In the genomic region with DNA sequence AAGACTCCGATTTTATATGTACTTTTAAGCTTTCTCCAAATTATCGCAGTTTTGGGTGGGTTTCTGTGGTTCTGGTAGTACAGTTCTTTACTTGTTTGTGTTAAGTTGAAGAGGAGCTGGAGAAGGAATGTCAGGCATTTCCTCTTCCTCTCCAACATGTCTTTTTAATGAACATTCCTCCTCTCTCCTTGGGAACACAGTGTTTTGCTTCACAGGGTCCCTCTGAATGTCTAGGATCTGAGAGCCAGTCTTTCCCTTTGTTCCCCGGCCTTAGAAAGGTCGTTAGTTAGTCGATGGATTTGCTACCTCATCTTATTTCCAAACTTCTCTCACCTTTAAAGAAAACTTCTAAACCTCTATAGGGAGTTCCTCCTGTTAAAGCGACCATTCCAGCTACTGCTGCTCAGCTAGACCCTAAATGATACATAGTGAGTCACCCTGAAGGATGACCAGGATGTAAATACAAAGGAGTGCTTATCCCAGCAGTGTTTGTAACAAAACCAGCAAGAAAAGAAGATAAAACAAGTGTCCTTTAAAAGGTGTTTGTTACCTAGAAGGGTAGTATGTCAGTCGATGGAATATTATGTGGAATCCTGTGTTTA, we compare ENCODE assay signal across 16 mouse cellular contexts. TPM values are rescaled to one million over a fixed set of nuclear protein-coding genes. Genes with fewer than 3 reads are reported as not detected.
DNase-seq lines count a peak whose midpoint lies in the region; ATAC-seq and TF ChIP-seq lines count a peak whose summit lies in the region.
"Had no signal": no experiment of that assay in that cellular context is flagged by ENCODE, and none has a peak within 500 bp of the region (broad histone marks: within the 10 kb centered on the region; RNA-seq: fewer than 3 reads in every experiment).

No protein-coding gene starts in this region.

- no peak overlapping the region for H3K9ac ChIP-seq in heart, postnatal 0 days (replicated peaks; ENCODE audit: low read depth, low read length)

- ATAC-seq in heart, postnatal 0 days (ENCODE audit: insufficient read depth, low read depth): no peak

- no peak for DNase-seq in heart, postnatal 0 days (ENCODE audit: low spot score)
- no peak for DNase-seq in heart, postnatal 25 days (ENCODE audit: low spot score)
- DNase-seq in lung, postnatal 36 days: peak; percentile 27
- DNase-seq in lung, postnatal 4 days: no peak
- DNase-seq in embryonic facial prominence, embryonic 10.5 days (ENCODE audit: low spot score): no peak
- no peak for DNase-seq in left cerebral cortex, postnatal 14 days (ENCODE audit: low spot score in 2 of 2)
- DNase-seq in layer of hippocampus, adult 11-12 months (ENCODE audit: low spot score): no peak
- DNase-seq: cerebellum, postnatal 25 days; liver had no signal

- TF ChIP-seq EP300 in heart, postnatal 0 days (IDR thresholded peaks at IDR 0.05; ENCODE audit: low read depth): no peak

- TF ChIP-seq CTCF in heart, postnatal 0 days (IDR thresholded peaks at IDR 0.05; ENCODE audit: low read depth): no peak

- no peaks in the 10 kb centered on the region for H3K79me2 ChIP-seq in myocyte (ENCODE audit: control insufficient read depth, insufficient read depth)

- TF ChIP-seq POLR2A in myocyte (IDR thresholded peaks at IDR 0.05; ENCODE audit: insufficient read length, low read depth): no peak

- intact Hi-C loops in heart, postnatal 25 days (cut with DNase I): loop anchor here (2.0 to 5.0 kb wide), 2 partner anchors 28 to 159 kb away; no protein-coding TSS in a partner anchor
- intact Hi-C loops in left cerebral cortex, postnatal 14 days (cut with DNase I): no loop called here

- no peaks in the 10 kb centered on the region for H3K36me3 ChIP-seq in heart, postnatal 0 days (replicated peaks; ENCODE audit: control insufficient read depth, insufficient read depth, low read length)
- H3K36me3 ChIP-seq in embryonic facial prominence, embryonic 10.5 days (replicated peaks): peaks cover 15% of the 10 kb centered on the region
- no peaks in the 10 kb centered on the region for H3K36me3 ChIP-seq in myocyte (ENCODE audit: control insufficient read depth, insufficient read depth)

- WGBS in heart, postnatal 0 days: 50% methylated on average over 7 of the region's 7 CpGs
- WGBS in embryonic facial prominence, embryonic 10.5 days: 37% methylated on average over 7 of the region's 7 CpGs

- peak overlapping the region; percentile 46; the same call in 1 of the 2 replicates for H3K27ac ChIP-seq in heart, postnatal 0 days (ENCODE audit: low read depth)
- peak overlapping the region; percentile 3 for H3K27ac ChIP-seq in embryonic facial prominence, embryonic 10.5 days (replicated peaks)

- no peak overlapping the region for H3K4me3 ChIP-seq in heart, postnatal 0 days (ENCODE audit: low read depth, low read length)
- H3K4me3 ChIP-seq in embryonic facial prominence, embryonic 10.5 days: no peak overlapping the region
- no peak overlapping the region for H3K4me3 ChIP-seq in myocyte

- no peak overlapping the region for H3K4me2 ChIP-seq in heart, postnatal 0 days (ENCODE audit: low read depth, low read length)
- H3K4me2 ChIP-seq in myocyte (ENCODE audit: low read depth): peak overlapping the region; percentile 65

- H3K9me3 ChIP-seq in heart, postnatal 0 days (replicated peaks; ENCODE audit: control insufficient read depth, low read length): no peaks in the 10 kb centered on the region
- H3K9me3 ChIP-seq in embryonic facial prominence, embryonic 10.5 days: peaks cover under 1% of the 10 kb centered on the region; the same call in 1 of the 2 replicates
- H3K9me3 ChIP-seq: megakaryocyte, embryonic 14.5 days had no signal

- peaks cover 13% of the 10 kb centered on the region; the same call in 1 of the 2 replicates for H3K4me1 ChIP-seq in heart, postnatal 0 days (ENCODE audit: control insufficient read depth, insufficient read depth)
- peaks cover 35% of the 10 kb centered on the region for H3K4me1 ChIP-seq in embryonic facial prominence, embryonic 10.5 days

- no peaks in the 10 kb centered on the region for H3K27me3 ChIP-seq in heart, postnatal 0 days (ENCODE audit: control insufficient read depth, insufficient read depth, low read length)
- no peaks in the 10 kb centered on the region for H3K27me3 ChIP-seq in embryonic facial prominence, embryonic 10.5 days (replicated peaks; ENCODE audit: low read depth, poor library complexity, severe bottlenecking)
- no peaks in the 10 kb centered on the region for H3K27me3 ChIP-seq in myocyte (ENCODE audit: control insufficient read depth, insufficient read depth, insufficient read length)
- H3K27me3 ChIP-seq: megakaryocyte, embryonic 14.5 days had no signal

- H3ac ChIP-seq in myocyte (ENCODE audit: control insufficient read depth, insufficient read length): no peak overlapping the region

TF ChIP-seq in myocyte, 11 proteins besides CTCF, POLR2A, EP300 and RAD21:
- TF ChIP-seq TCF12 (IDR thresholded peaks at IDR 0.05; ENCODE audit: insufficient read depth, poor library complexity, severe bottlenecking) (no peak), POLR2AphosphoS2 (IDR thresholded peaks at IDR 0.05; ENCODE audit: insufficient read length, low read depth) (no peak), TCF3 (IDR thresholded peaks at IDR 0.05; ENCODE audit: insufficient read length, low read depth) (no peak), USF1 (IDR thresholded peaks at IDR 0.05; ENCODE audit: low read depth) (no peak), MAX (IDR thresholded peaks at IDR 0.05; ENCODE audit: low read depth) (no peak), MYOG (IDR thresholded peaks at IDR 0.05; ENCODE audit: control insufficient read depth in 1 of 3, insufficient read depth in 1 of 3, insufficient read length in 2 of 3, low read depth in 2 of 3) (no peak), E2F4 (IDR thresholded peaks at IDR 0.05; ENCODE audit: insufficient read depth) (no peak), CEBPB (IDR thresholded peaks at IDR 0.05; ENCODE audit: insufficient read depth, poor library complexity, severe bottlenecking) (no peak), REST (IDR thresholded peaks at IDR 0.05; ENCODE audit: insufficient read depth, insufficient read length) (no peak), SRF (IDR thresholded peaks at IDR 0.05; ENCODE audit: control insufficient read depth, insufficient read length, low read depth) (no peak), MYOD1 (IDR thresholded peaks at IDR 0.05; ENCODE audit: control insufficient read depth in 1 of 3, insufficient read length in 2 of 3, low read depth in 2 of 3) (no peak)

RNA-seq across cellular contexts. Expression of gene Phxr2, which starts 46.9 kb away (rescaled TPM):
- not detected in 2 replicates for total RNA-seq in heart, postnatal 0 days (2014; rRNA removed; ENCODE audit: low replicate concordance)
- not detected in 2 replicates for polyA plus RNA-seq in heart, postnatal 0 days (2015; fragmentation: Nextera tagmentation; extraction: Ambion mirVana)
- total RNA-seq in heart, postnatal 25 days (2021): not detected
- polyA plus RNA-seq in embryonic facial prominence, embryonic 10.5 days (2016; fragmentation: Nextera tagmentation; extraction: Ambion mirVana): 0.13 and 0.21 TPM in 2 replicates
- not detected for polyA plus RNA-seq in myocyte (2012; fragmentation: generic; extraction: Trizol)
- total RNA-seq in left cerebral cortex, postnatal 14 days (2021): not detected
- total RNA-seq: gastrocnemius, adult 8-10 months; hindbrain, postnatal 0 days; layer of hippocampus, postnatal 25 days had no signal
- polyA plus RNA-seq: forebrain, embryonic 11.5 days; hindbrain, postnatal 0 days; neural tube, embryonic 11.5 days had no signal
